Mouse (Mus musculus) heart, embryonic 14.5 days (tissue): Measurements from ENCODE around the gene Zdhhc8. TPM values are rescaled to one million over a fixed set of nuclear protein-coding genes. Genes with fewer than 3 reads are reported as not detected.

Source experiments
- ATAC-seq: fragments of 200-750 bp; cut with Nextera tagmentation; 2 replicates; pipeline ENCODE4 v1.8.0; 2017; ENCODE audit warnings: low read depth, moderate TSS enrichment; ENCODE audit not compliant: insufficient number of reproducible peaks, insufficient read depth, low FRiP score
- H3K27ac ChIP-seq, 2 experiments: fragments of 200-500 bp in 1 of 2; fragments of 300-500 bp in 1 of 2; sonication (generic) in 1 of 2; replicated peaks in 1 of 2; 2 replicates each; pipeline ENCODE4 v1.5.1; 2012 to 2014; ENCODE audit warnings: low read depth in 2 of 2, low read length in 2 of 2, control low read depth in 1 of 2, mild to moderate bottlenecking in 1 of 2, mixed read lengths in 1 of 2; ENCODE audit not compliant: control insufficient read depth in 1 of 2, insufficient read depth in 1 of 2
- H3K27me3 ChIP-seq: fragments of 300-500 bp; sonication (generic); 2 replicates; pipeline ENCODE4 v1.6.1; 2014; ENCODE audit warnings: mild to moderate bottlenecking, low read length, control low read depth; ENCODE audit not compliant: control insufficient read depth, insufficient read depth
- H3K36me3 ChIP-seq: fragments of 300-500 bp; sonication (generic); 2 replicates; pipeline ENCODE4 v1.6.1; 2014; ENCODE audit warnings: mild to moderate bottlenecking, control low read depth, low read length, mixed read lengths; ENCODE audit not compliant: control insufficient read depth, insufficient read depth
- H3K4me1 ChIP-seq, 2 experiments: fragments of 200-500 bp in 1 of 2; fragments of 300-500 bp in 1 of 2; sonication (generic) in 1 of 2; 2 replicates each; pipeline ENCODE4 v1.6.1; 2012 to 2014; ENCODE audit warnings: low read length in 2 of 2, control low read depth in 1 of 2, mixed read lengths in 1 of 2; ENCODE audit not compliant: control insufficient read depth in 2 of 2, insufficient read depth in 2 of 2
- H3K4me2 ChIP-seq: fragments of 300-500 bp; sonication (generic); 2 replicates; pipeline ENCODE4 v1.6.1; 2014; ENCODE audit warnings: mild to moderate bottlenecking, low read length
- H3K4me3 ChIP-seq, 2 experiments: fragments of 200-500 bp in 1 of 2; fragments of 300-500 bp in 1 of 2; sonication (generic) in 1 of 2; 2 replicates each; pipeline ENCODE4 v1.5.1; 2012 to 2014; ENCODE audit warnings: low read length in 2 of 2, mild to moderate bottlenecking in 2 of 2, control low read depth in 1 of 2, low read depth in 1 of 2, moderate library complexity in 1 of 2; ENCODE audit not compliant: control insufficient read depth in 1 of 2, insufficient read depth in 1 of 2
- H3K9ac ChIP-seq: fragments of 300-500 bp; sonication (generic); 2 replicates; pipeline ENCODE4 v1.6.1; 2014; ENCODE audit warnings: mild to moderate bottlenecking, low read length
- H3K9me3 ChIP-seq: fragments of 300-500 bp; sonication (generic); 2 replicates; pipeline ENCODE4 v1.6.1; 2016; ENCODE audit warnings: low read length, control low read depth; ENCODE audit not compliant: control insufficient read depth
- WGBS: fragments of 180-500 bp; shearing (Covaris S2); extraction: QIAGEN DNeasy Blood & Tissue Kit; methylation state at CpG from one replicate; pipeline ENCODE4 v1.1.7; 2014; 5-methylcytosine and 5-hydroxymethylcytosine counted together
- polyA plus RNA-seq: library from polyadenylated mRNA; unstranded; fragments of >200 nt; fragmentation: Nextera tagmentation; extraction: Ambion mirVana; gene quantifications from 2 replicates; pipeline ENCODE4 v1.2.1, GENCODE M21; 2014

Gene Zdhhc8
- polyA plus RNA-seq, 1 experiment from 2014 or later, result 22.5 TPM

DNA sequence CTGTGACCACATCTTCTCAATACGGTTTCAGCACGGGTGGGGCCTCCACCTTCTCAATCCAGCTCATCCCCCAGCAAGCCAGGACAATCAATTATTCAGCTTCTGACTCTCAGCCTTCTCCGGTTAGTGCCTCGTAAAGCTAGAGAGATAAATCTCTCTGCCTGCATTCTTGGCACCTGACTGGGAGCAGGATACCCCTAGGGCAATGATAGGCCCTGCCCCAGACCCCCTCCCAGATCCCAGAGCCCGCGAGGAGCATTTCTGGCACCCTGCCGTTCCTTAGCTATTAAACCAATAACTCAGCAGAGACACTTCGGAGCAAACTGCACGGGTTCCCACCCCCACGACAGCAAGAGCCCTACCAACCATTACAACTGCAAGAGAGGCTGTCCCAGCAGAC, 53.5 kb downstream of the Zdhhc8 start:
- 48% methylated on average over 10 of the region's 10 CpGs for WGBS
- Histone ChIP-seq H3K27ac (no peak overlapping the region), H3K9me3 (no peaks in the 10 kb centered on the region), H3K4me2 (no peak overlapping the region), H3K36me3 (no peaks in the 10 kb centered on the region), H3K27me3 (no peaks in the 10 kb centered on the region; the same call in 1 of the 2 replicates), H3K4me3 (no peak overlapping the region), H3K4me1 (peaks cover 2 to 6% of the 10 kb centered on the region in 2 experiments; a peak in 3 of 4 replicates), H3K9ac (no peak overlapping the region)
- no peak for ATAC-seq

DNA sequence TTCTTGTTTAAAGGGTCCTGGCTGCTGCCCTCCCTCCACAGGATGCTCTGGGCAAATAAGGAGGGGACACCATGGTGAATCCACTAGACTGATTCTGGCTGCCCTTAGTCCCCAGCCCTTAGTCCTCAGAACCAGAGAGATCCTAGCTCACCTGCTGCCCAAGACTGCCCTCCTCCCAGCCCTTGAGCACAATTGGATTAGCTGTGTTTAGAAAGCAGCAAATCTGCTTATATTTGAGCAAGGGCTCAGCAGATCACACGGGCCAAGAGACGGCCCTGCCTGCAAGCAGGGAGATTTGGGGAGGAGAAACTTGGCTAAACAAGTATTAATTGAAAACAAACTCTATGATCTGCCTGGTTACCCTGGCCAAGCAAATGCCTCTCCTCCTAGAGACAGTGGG, 55.3 kb downstream of the Zdhhc8 start:
- H3K4me2 ChIP-seq, result no peak overlapping the region
- no peak overlapping the region for H3K27ac ChIP-seq
- H3K4me1 ChIP-seq, result peaks cover 0 to 6% of the 10 kb centered on the region in 2 experiments; a peak in 1 of 4 replicates
- no peaks in the 10 kb centered on the region; the same call in 1 of the 2 replicates for H3K27me3 ChIP-seq
- H3K9ac ChIP-seq, result no peak overlapping the region
- no peaks in the 10 kb centered on the region for H3K9me3 ChIP-seq
- no peak for ATAC-seq
- 65% methylated on average over 2 of the region's 2 CpGs for WGBS
- no peaks in the 10 kb centered on the region for H3K36me3 ChIP-seq
- no peak overlapping the region for H3K4me3 ChIP-seq

DNA sequence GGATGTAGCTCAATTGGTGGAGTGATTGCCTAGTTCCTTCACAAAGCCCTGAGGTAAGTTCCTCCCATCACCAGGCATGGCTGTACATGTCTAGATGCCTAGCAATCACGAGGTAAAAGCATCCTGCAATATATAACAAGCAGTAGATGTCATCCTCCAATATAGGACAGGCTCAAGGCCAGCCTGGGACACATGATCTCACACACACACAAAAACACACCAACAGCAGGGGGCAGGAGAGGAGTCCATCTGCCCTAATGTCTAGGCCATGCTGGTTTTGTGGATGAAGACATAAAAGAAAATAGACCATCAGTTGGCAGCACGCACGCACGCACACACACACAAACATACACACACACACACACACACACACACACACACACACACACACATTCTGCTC, 58.2 kb downstream of the Zdhhc8 start:
- peaks cover 6% of the 10 kb centered on the region; the same call in 1 of the 2 replicates for H3K27me3 ChIP-seq
- 75% methylated on average over 4 of the region's 4 CpGs for WGBS

DNA sequence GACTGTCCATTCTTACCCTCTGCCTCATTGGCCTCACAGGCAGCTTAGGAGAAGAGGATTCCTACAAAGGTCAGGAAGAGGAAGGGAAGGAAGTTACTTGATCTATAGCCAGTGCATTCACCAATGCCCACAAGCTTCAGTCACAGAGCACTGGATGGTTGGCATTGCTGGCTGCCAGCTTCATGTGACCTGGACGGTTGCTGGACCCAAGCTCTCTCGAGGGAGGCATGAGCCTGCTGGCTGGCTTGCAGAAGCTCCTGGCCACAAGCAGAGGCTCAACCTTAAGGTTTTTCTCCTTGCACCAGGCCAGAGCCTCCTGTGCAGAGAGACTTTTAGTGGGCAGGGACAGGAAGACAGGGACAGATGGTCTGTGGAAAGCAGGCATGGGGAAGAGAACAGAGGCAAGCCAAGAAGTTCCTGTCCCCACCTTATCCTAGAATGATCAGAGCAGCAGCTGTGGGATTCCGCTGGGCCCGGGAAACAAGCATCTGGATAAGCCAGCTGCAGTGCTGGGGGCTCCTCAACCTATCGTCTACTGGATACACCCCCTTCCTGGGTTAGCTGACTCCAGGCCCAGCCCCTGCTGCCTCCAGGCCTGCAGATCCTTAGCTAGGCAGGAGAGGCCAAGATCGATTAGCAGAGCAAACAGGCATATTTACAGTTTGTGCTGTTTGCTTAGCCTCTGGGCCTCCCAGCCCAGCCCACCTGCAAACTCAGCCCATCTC, 59.0 kb downstream of the Zdhhc8 start:
- 44% methylated on average over 6 of the region's 6 CpGs for WGBS
- Histone ChIP-seq H3K9ac (no peak overlapping the region), H3K36me3 (no peaks in the 10 kb centered on the region), H3K4me1 (peaks cover 0 to 3% of the 10 kb centered on the region in 2 experiments; a peak in 1 of 4 replicates), H3K27ac (no peak overlapping the region), H3K4me3 (no peak overlapping the region), H3K9me3 (no peaks in the 10 kb centered on the region), H3K27me3 (peaks cover 7% of the 10 kb centered on the region; the same call in 1 of the 2 replicates), H3K4me2 (no peak overlapping the region)
- ATAC-seq, result no peak

More for the DNA sequence above, 58.2 kb downstream of the Zdhhc8 start:
- H3K9ac ChIP-seq, result no peak overlapping the region
- no peak for ATAC-seq
- H3K4me2 ChIP-seq, result no peak overlapping the region
- no peak overlapping the region for H3K27ac ChIP-seq
- no peaks in the 10 kb centered on the region for H3K36me3 ChIP-seq
- peaks cover 0 to 9% of the 10 kb centered on the region in 2 experiments; a peak in 1 of 4 replicates for H3K4me1 ChIP-seq
- no peak overlapping the region for H3K4me3 ChIP-seq
- no peaks in the 10 kb centered on the region for H3K9me3 ChIP-seq

DNA sequence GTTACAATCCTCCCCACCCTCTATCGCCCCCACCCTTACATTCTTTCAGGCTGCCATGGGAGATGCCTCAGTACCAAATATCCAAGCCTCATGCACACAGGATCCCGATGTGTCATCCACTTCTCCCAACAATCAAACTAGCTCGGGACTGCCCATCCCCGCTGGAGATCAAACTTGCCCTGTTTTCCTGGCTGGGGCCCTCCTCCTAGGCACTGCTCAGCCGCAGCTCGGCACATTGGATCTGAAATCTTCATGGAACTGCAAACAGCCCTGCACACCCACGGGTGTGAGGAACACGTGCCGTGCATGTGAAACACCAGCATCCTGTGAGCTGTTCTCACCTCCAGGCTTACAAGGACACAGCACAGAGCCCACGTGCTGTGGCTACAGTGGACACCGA, 61.1 kb downstream of the Zdhhc8 start:
- Histone ChIP-seq H3K4me3 (no peak overlapping the region), H3K4me1 (peaks cover 0 to 3% of the 10 kb centered on the region in 2 experiments; a peak in 1 of 4 replicates), H3K9me3 (no peaks in the 10 kb centered on the region), H3K27ac (no peak overlapping the region), H3K9ac (no peak overlapping the region), H3K27me3 (0 out of 2 replicates have a peak, but pooled peaks cover 7% of the 10 kb centered on the region), H3K36me3 (no peaks in the 10 kb centered on the region), H3K4me2 (no peak overlapping the region)
- WGBS, result 51% methylated on average over 11 of the region's 11 CpGs
- ATAC-seq, result no peak

DNA sequence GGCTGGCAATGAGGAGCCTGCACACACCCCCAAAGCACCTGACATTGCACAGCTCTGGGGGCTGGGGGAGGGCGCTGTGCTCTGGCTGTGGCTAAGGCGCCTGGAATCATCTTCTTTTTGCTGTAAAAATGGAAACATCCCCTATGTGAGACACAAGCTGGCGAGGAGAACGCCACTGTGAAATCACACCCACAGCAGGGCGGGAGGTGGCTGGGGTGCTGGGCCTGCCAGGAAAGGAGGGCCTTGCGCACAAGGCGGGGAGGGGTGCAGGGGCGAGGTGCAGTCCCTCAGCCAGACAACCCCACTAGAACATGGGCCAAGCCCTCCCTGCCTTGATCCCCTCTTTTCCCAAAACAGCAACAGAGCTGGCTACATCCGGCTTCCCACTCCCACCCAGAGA, 61.7 kb downstream of the Zdhhc8 start:
- WGBS, result 78% methylated on average over 9 of the region's 9 CpGs

DNA sequence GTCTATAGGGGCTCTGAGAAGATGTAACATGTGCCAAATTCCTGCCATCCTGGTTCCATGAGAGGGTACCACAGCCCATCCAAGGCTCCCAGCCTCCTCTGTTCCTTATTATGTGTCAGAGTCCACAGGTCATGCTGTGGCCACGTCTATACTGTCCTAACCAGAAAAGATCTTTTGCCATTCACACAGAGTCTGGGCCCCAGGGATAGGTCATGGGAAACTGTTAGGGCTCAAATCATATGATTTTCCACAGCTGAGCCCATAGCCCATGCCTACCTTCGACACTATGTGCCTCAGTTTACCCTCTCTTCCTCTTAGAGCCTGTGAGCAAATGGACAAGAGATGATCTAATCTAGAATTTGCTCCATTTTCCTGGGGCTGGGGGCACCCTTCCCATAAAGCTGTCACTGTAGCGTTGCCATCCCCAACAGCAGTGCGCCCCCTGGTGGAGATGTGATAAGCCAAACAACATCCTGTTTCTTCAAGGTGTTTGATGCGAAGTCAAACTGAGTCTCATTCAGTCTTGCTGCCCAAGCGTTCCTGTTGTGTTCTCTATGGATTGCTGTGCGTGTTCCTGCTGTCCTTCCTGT, 62.6 kb downstream of the Zdhhc8 start:
- H3K4me2 ChIP-seq, result no peak overlapping the region
- WGBS, result 9% methylated on average over 7 of the region's 7 CpGs
- 0 out of 2 replicates have a peak, but pooled peaks cover 7% of the 10 kb centered on the region for H3K27me3 ChIP-seq
- no peak for ATAC-seq
- H3K9ac ChIP-seq, result no peak overlapping the region
- H3K4me1 ChIP-seq, result peaks cover 5 to 6% of the 10 kb centered on the region in 2 experiments; a peak in 2 of 4 replicates
- no peak overlapping the region for H3K4me3 ChIP-seq
- H3K36me3 ChIP-seq, result no peaks in the 10 kb centered on the region
- no peak overlapping the region for H3K27ac ChIP-seq
- H3K9me3 ChIP-seq, result no peaks in the 10 kb centered on the region

More for the DNA sequence above, 61.7 kb downstream of the Zdhhc8 start:
- H3K4me2 ChIP-seq, result no peak overlapping the region
- no peak overlapping the region for H3K9ac ChIP-seq
- H3K27me3 ChIP-seq, result 0 out of 2 replicates have a peak, but pooled peaks cover 7% of the 10 kb centered on the region
- H3K4me3 ChIP-seq, result no peak overlapping the region
- no peaks in the 10 kb centered on the region for H3K36me3 ChIP-seq
- no peak overlapping the region for H3K27ac ChIP-seq
- no peaks in the 10 kb centered on the region for H3K9me3 ChIP-seq
- H3K4me1 ChIP-seq, result peaks cover 0 to 6% of the 10 kb centered on the region in 2 experiments; a peak in 1 of 4 replicates
- no peak for ATAC-seq
